Mouse (Mus musculus) embryonic fibroblast, embryonic 13.5 days (primary cell): ENCODE data around the gene Snap47.

ENCODE experiments used
- CTCF ChIP-seq: IDR thresholded peaks from 2 replicates; pipeline ENCODE4 v1.5.1; 2011; ENCODE audit warnings: mild to moderate bottlenecking, control low read depth, low read length, moderate library complexity, borderline replicate concordance; ENCODE audit not compliant: insufficient read depth
- POLR2A ChIP-seq: IDR thresholded peaks from 2 replicates; pipeline ENCODE4 v1.6.1; 2011; ENCODE audit warnings: low read depth, mild to moderate bottlenecking, control low read depth, low read length, moderate library complexity

DNA sequence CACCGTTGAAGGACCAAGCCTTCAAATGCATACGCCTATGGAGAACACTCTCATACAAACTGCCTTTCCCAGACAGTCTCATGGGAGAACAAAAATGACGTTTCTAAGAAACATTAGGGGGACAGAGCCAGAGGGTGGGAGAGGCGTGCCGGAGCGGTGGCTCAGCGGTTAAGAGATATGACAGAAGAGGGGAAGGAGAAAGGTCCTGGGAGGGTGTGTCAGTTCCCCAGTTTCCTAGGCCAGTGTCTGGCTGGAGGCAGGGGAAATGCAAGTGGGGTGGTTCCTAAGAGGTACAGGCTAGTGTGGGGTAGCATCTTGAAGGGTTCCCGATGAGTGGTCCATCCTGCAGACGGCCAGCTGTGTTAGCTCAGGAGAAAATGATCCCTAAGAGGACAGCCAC, 89.7 kb downstream of the Snap47 start:
- TF ChIP-seq CTCF (no peak), POLR2A (no peak)
